Mouse (Mus musculus): Measurements from ENCODE around the gene Slc22a23. TPM values are rescaled to one million over a fixed set of nuclear protein-coding genes. Genes with fewer than 3 reads are reported as not detected.

Gene Slc22a23
- polyA plus RNA-seq, 1 experiment from 2014 or later, result 5.5 TPM

DNA sequence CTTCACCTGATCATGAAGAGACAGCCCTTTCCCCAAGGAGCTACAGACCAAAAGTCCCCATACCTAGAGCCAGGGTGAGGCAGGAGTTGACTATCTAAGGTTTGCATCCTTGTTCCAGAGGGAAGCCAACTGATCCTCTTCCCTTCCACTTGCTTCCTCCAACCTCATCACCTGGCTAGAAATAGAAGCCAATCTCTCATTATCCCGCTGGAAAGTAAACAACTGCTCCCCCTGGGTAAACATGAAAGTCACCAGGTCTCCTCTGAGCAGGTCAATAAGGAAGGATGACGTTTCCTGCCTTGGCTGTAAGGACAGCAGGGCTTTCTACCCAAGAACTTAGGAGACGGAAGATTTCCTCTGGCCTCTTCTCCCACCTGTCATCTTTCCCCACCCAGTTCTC is 98.2 kb downstream of the Slc22a23 start:
- ATAC-seq (ENCODE audit: extremely low read depth, insufficient number of reproducible peaks, low FRiP score, low TSS enrichment), result no peak
- no peak overlapping the region for H3K27ac ChIP-seq (replicated peaks)
- H3K4me3 ChIP-seq, result no peak overlapping the region

DNA sequence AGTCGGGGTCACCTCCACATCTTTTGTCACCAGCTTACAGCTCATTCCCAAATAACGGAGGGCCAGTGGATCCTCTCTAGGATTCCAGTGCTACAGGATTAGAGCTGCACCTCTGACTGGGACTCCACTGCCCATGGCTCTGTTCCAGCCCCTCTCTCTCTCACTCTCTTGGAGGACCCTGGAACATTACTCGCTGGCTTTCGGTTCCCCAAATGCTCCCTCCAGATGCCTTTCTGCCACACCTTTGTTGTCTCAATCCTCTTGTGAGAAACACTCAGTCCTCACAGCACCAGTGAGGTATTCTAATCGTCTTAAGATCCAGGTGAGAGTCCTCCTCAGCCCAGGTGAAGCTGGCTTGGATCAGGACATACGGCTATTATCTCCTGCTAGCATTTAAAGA is 99.8 kb downstream of the Slc22a23 start:
- ATAC-seq (ENCODE audit: extremely low read depth, insufficient number of reproducible peaks, low FRiP score, low TSS enrichment), result no peak
- WGBS, result 67% methylated on average over 6 of the region's 6 CpGs

More for the DNA sequence above, 98.2 kb downstream of the Slc22a23 start:
- Histone ChIP-seq H3K4me1 (peaks cover 40% of the 10 kb centered on the region), H3K36me3 (no peaks in the 10 kb centered on the region), H3K9ac (no peak overlapping the region), H3K27me3 (replicated peaks) (no peaks in the 10 kb centered on the region), H3K4me2 (no peak overlapping the region), H3K9me3 (no peaks in the 10 kb centered on the region)
- 66% methylated on average over 3 of the region's 3 CpGs for WGBS

DNA sequence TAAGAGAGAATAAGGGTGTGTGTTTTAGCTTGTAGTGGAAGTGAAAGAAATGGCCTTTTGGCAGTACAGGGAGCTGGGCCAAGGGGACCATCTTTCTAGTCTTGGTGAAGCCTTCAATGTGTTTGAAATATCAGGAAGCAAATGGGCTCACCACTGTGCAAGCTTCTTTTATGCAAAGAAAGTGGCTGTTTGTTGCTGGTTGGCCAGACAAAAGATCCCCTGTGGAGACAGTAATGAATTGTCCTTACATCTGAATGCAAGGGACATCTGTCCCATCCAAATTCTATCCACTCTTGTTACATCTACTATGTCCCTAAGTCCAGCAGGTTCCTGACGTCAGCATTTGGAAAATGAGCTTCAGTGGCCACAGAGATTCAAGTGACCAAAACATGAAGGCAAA is 100.8 kb downstream of the Slc22a23 start:
- no peak overlapping the region for H3K4me3 ChIP-seq
- H3K9me3 ChIP-seq, result no peaks in the 10 kb centered on the region
- H3K4me1 ChIP-seq, result peaks cover 42% of the 10 kb centered on the region
- H3K9ac ChIP-seq, result no peak overlapping the region
- H3K4me2 ChIP-seq, result no peak overlapping the region
- ATAC-seq (ENCODE audit: extremely low read depth, insufficient number of reproducible peaks, low FRiP score, low TSS enrichment), result no peak
- H3K36me3 ChIP-seq, result no peaks in the 10 kb centered on the region
- WGBS, result 73% methylated on average over 1 of the region's 1 CpGs
- no peak overlapping the region for H3K27ac ChIP-seq (replicated peaks)
- H3K27me3 ChIP-seq (replicated peaks), result no peaks in the 10 kb centered on the region

More for the DNA sequence above, 99.8 kb downstream of the Slc22a23 start:
- no peaks in the 10 kb centered on the region for H3K27me3 ChIP-seq (replicated peaks)
- peaks cover 43% of the 10 kb centered on the region for H3K4me1 ChIP-seq
- no peak overlapping the region for H3K27ac ChIP-seq (replicated peaks)
- H3K9me3 ChIP-seq, result no peaks in the 10 kb centered on the region
- no peaks in the 10 kb centered on the region for H3K36me3 ChIP-seq
- H3K4me3 ChIP-seq, result no peak overlapping the region
- no peak overlapping the region for H3K4me2 ChIP-seq
- H3K9ac ChIP-seq, result no peak overlapping the region

DNA sequence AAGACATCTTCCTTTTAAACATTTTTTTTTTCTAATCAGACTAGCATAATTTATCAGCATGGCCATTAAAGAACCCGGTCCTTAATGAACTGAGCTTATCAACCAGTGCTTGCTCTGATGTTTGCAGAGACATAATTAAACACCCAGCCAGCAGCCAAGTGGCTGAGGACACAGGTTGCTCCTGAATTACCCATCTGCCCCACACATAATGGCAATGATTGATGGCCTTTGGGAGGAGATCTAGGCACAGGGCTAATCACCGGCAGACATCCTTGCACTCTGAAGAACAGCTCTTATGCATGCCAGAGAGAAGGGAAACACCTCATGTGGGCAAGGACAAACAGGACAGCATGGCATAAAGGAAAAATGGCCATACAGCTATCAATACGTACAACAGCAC is 102.8 kb downstream of the Slc22a23 start:
- no peaks in the 10 kb centered on the region for H3K27me3 ChIP-seq (replicated peaks)
- no peak overlapping the region for H3K4me2 ChIP-seq
- peaks cover 39% of the 10 kb centered on the region for H3K4me1 ChIP-seq
- no peak overlapping the region for H3K9ac ChIP-seq
- 42% methylated on average over 3 of the region's 3 CpGs for WGBS
- no peaks in the 10 kb centered on the region for H3K36me3 ChIP-seq
- no peak for ATAC-seq (ENCODE audit: extremely low read depth, insufficient number of reproducible peaks, low FRiP score, low TSS enrichment)
- H3K27ac ChIP-seq (replicated peaks), result no peak overlapping the region
- H3K9me3 ChIP-seq, result no peaks in the 10 kb centered on the region
- H3K4me3 ChIP-seq, result no peak overlapping the region

DNA sequence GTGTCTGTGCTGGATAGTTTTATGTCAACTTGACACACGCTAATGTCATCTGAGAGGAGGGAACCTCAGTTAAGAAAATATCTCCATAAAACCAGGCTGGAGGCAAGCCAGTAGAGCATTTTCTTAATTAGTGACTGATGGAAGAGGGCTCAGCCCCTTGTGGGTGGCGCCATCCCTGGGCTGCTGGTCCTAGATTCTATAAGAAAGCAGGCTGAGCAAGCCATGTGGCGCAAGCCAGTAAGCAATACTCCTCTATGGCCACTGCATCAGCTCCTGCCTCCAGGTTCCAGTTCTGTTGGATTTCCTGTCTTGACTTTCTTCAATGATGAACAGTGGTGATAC is 104.9 kb downstream of the Slc22a23 start:
- H3K9me3 ChIP-seq, result no peaks in the 10 kb centered on the region

DNA sequence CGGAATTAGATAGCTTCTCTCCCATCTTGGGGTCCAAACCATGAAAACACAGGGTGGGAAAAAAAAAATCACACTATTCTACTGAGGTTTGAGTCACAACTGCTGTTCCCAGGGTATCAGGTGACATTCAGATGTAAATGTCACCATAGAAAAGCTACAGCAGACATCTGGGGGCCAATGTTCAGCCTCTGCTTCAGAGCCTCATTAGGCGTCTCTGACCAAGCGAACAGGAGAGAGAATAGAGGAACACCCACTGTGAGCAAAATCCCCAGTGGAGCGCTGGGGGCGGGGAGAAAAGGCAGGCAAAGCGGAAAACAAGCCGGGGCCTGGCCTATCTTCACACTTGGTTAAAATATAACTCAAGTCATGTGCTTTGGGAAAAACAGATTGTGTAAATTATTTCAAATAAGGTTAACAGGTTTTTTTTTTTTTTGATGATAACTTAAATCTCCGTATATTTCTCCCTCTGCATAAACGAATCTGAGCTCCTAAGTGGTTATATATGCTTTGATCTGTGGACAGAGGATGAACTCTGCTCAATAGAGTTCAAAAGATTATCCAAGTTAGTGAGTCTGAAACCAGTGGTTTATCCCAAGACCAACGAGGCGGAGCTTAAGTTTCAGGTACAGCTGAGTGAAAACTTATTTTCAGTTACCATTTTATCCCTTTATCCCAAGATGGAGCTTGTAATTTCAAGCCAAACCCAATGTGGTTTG is 105.5 kb downstream of the Slc22a23 start:
- no peak overlapping the region for H3K9ac ChIP-seq
- no peak for ATAC-seq (ENCODE audit: extremely low read depth, insufficient number of reproducible peaks, low FRiP score, low TSS enrichment)
- no peaks in the 10 kb centered on the region for H3K9me3 ChIP-seq
- no peaks in the 10 kb centered on the region for H3K27me3 ChIP-seq (replicated peaks)
- H3K4me3 ChIP-seq, result no peak overlapping the region
- no peaks in the 10 kb centered on the region for H3K36me3 ChIP-seq
- WGBS, result 50% methylated on average over 11 of the region's 11 CpGs
- peaks cover 31% of the 10 kb centered on the region for H3K4me1 ChIP-seq
- H3K27ac ChIP-seq (replicated peaks), result no peak overlapping the region
- no peak overlapping the region for H3K4me2 ChIP-seq

More for the DNA sequence above, 104.9 kb downstream of the Slc22a23 start:
- WGBS, result 86% methylated on average over 3 of the region's 3 CpGs
- ATAC-seq (ENCODE audit: extremely low read depth, insufficient number of reproducible peaks, low FRiP score, low TSS enrichment), result no peak
- H3K27ac ChIP-seq (replicated peaks), result no peak overlapping the region
- no peaks in the 10 kb centered on the region for H3K36me3 ChIP-seq
- no peak overlapping the region for H3K4me3 ChIP-seq
- H3K4me1 ChIP-seq, result peaks cover 35% of the 10 kb centered on the region
- H3K4me2 ChIP-seq, result no peak overlapping the region
- H3K27me3 ChIP-seq (replicated peaks), result no peaks in the 10 kb centered on the region
- H3K9ac ChIP-seq, result no peak overlapping the region

DNA sequence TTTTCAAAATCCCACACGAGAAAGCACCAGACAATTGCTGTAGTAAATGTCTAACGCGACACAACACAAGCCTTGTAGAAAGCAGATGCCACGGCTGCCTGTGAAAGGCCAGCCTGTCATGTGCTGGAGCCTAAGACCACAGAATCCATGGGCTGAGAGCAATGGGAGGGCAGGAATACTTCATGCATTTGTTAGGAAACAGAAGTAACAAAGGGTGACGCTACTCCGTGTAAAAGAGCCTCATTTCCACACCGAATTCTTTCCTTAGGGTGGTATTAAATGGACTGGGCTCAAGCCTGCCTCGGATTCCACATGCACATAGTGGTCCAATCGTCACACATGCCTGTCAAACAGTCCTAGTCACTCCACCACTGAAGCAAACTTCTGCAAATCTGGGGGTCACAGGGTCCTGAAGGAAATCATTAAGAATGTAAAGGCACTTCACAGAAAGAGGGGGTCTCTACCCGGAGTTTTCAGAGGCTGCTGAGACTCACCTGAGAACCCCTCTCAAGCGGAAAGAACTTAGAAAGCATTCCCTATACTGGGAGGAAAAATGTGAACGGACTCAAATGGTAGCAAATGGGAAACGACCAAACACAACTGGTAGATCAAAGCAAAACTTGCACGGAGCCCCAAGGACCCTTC is 106.2 kb downstream of the Slc22a23 start:
- no peaks in the 10 kb centered on the region for H3K36me3 ChIP-seq
- H3K4me2 ChIP-seq, result no peak overlapping the region
- H3K27me3 ChIP-seq (replicated peaks), result no peaks in the 10 kb centered on the region
- peaks cover 38% of the 10 kb centered on the region for H3K4me1 ChIP-seq
- no peak overlapping the region for H3K9ac ChIP-seq
- ATAC-seq (ENCODE audit: extremely low read depth, insufficient number of reproducible peaks, low FRiP score, low TSS enrichment), result no peak
- no peak overlapping the region for H3K27ac ChIP-seq (replicated peaks)
- no peaks in the 10 kb centered on the region for H3K9me3 ChIP-seq
- no peak overlapping the region for H3K4me3 ChIP-seq
- WGBS, result 30% methylated on average over 14 of the region's 14 CpGs

DNA sequence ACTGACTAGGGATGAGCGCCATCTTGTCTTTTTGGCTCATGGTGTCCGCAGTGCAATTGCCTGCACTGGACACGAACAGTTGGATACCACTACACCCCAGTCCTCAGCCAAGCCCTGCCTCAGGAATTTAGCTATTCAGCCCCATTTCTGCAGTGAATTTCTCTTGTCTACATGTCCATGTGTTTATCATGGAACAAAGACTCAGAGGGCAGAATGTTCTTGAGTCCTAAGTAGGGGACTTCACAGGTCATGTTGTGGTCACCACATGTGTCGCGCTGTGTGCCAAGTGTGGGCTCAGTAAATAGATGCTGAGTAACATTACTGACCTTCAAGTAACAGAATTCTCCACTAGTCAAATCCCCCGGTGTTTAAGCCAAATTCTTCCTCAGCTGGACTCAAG is 109.9 kb downstream of the Slc22a23 start:
- no peak overlapping the region for H3K27ac ChIP-seq (replicated peaks)
- no peaks in the 10 kb centered on the region for H3K36me3 ChIP-seq
- H3K4me2 ChIP-seq, result no peak overlapping the region
- ATAC-seq (ENCODE audit: extremely low read depth, insufficient number of reproducible peaks, low FRiP score, low TSS enrichment), result no peak
- H3K9ac ChIP-seq, result no peak overlapping the region
- 93% methylated on average over 6 of the region's 6 CpGs for WGBS
- no peaks in the 10 kb centered on the region for H3K9me3 ChIP-seq
- H3K4me3 ChIP-seq, result no peak overlapping the region
- peaks cover 27% of the 10 kb centered on the region for H3K4me1 ChIP-seq
- no peaks in the 10 kb centered on the region for H3K27me3 ChIP-seq (replicated peaks)

DNA sequence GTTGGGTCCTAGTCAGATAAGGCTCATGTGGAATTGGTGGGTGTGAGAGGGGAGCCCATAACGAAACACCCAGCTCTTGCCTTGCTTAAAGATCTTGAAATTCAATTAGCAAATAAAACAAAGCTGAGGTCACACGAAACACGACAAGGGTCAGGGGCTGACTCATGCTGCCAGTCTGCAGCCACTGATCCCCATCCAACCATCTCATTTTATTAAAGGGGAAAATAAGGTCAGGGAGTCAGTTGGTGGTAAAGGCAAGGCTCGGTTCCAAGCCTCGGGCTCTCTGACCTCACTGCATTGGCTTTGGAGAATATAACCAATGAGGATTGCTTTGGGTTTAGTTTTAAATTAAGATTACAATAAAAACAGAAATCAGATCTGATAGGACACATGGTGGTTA is 110.5 kb downstream of the Slc22a23 start:
- WGBS, result 68% methylated on average over 5 of the region's 5 CpGs
- Histone ChIP-seq H3K9ac (no peak overlapping the region), H3K4me3 (no peak overlapping the region), H3K27ac (replicated peaks) (no peak overlapping the region), H3K4me2 (no peak overlapping the region), H3K4me1 (peaks cover 29% of the 10 kb centered on the region), H3K9me3 (no peaks in the 10 kb centered on the region), H3K27me3 (replicated peaks) (no peaks in the 10 kb centered on the region), H3K36me3 (no peaks in the 10 kb centered on the region)
- ATAC-seq (ENCODE audit: extremely low read depth, insufficient number of reproducible peaks, low FRiP score, low TSS enrichment), result no peak

DNA sequence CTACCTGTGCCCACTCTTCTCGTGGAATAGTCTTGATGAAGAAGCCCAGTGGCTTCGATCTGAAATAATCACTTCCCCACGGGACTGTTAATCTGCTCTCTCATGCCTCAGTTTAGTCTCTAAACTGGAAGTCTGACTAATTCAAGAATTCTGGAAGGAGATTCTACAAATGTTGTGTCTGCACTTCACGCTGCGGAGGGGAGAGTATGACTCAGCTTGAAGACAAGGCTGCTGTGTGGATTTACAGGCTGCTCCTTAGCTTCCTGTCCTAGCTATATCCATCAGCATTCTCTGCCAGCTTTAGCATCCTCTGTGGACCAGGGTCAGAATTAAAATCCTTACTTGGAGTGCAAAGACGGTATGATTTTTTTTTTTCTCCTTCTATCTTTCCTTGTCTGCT is 112.0 kb downstream of the Slc22a23 start:
- ATAC-seq (ENCODE audit: extremely low read depth, insufficient number of reproducible peaks, low FRiP score, low TSS enrichment), result no peak
- Histone ChIP-seq H3K4me3 (no peak overlapping the region), H3K9ac (no peak overlapping the region), H3K27ac (replicated peaks) (no peak overlapping the region), H3K27me3 (replicated peaks) (no peaks in the 10 kb centered on the region), H3K36me3 (no peaks in the 10 kb centered on the region), H3K4me2 (no peak overlapping the region), H3K9me3 (no peaks in the 10 kb centered on the region), H3K4me1 (peaks cover 20% of the 10 kb centered on the region)
- 63% methylated on average over 6 of the region's 6 CpGs for WGBS

DNA sequence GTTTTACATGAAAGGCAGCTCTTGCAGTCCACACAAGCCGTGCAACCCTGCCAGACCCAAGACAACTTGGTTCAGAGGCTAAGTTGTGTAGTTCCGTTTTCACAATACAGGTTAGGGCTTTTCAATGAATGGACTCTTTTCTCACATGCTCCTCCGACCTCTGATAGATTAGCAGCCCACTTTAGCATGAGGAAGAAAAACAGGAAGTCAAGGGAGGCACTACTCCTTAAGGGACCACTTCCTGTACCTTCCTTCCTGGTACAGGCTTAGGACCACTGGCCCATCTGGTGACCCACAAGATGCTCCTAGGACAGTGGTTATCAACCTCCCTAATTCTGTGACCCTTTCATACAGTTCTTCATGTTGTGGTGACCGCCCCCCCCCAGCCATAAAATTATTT is 116.1 kb downstream of the Slc22a23 start:
- 55% methylated on average over 4 of the region's 4 CpGs for WGBS
- ATAC-seq (ENCODE audit: extremely low read depth, insufficient number of reproducible peaks, low FRiP score, low TSS enrichment), result no peak
- Histone ChIP-seq H3K4me2 (no peak overlapping the region), H3K9me3 (no peaks in the 10 kb centered on the region), H3K27me3 (replicated peaks) (no peaks in the 10 kb centered on the region), H3K4me3 (no peak overlapping the region), H3K9ac (no peak overlapping the region), H3K27ac (replicated peaks) (no peak overlapping the region), H3K36me3 (no peaks in the 10 kb centered on the region), H3K4me1 (peaks cover 30% of the 10 kb centered on the region)
